Mouse (Mus musculus) neural tube, embryonic 11.5 days (tissue): ENCODE measurements at regions not wholly inside any gene's neighbourhood (a gene's known extent, or its start where the extent isn't known, plus 50 kb on each side); places are given as distances from the start of the nearest gene placed in this dataset.
A peak's percentile ranks its signal among the peaks of the same experiment; 100 is the strongest.

Source experiments
- ATAC-seq: fragments of 200-750 bp; cut with Nextera tagmentation; 2 replicates; pipeline ENCODE4 v1.8.0; 2017; ENCODE audit warnings: moderate number of reproducible peaks, mild to moderate bottlenecking, moderate TSS enrichment, moderate library complexity; ENCODE audit not compliant: insufficient read depth, low FRiP score, low TSS enrichment
- DNase-seq: peaks from one replicate; pipeline ENCODE4 v3.0.0-alpha.2; 2015; ENCODE audit warnings: low spot score
- H3K27ac ChIP-seq: fragments of 300-500 bp; sonication (generic); 2 replicates; pipeline ENCODE4 v1.5.1; 2014; ENCODE audit warnings: low read depth, mild to moderate bottlenecking, low read length
- H3K27me3 ChIP-seq: fragments of 300-500 bp; sonication (generic); 2 replicates; pipeline ENCODE4 v1.6.1; 2014; ENCODE audit warnings: mild to moderate bottlenecking, low read length, mixed read lengths; ENCODE audit not compliant: control insufficient read depth, insufficient read depth
- H3K36me3 ChIP-seq: fragments of 300-500 bp; sonication (generic); 2 replicates; pipeline ENCODE4 v1.6.1; 2014; ENCODE audit warnings: mild to moderate bottlenecking, low read length, moderate library complexity, mixed read lengths; ENCODE audit not compliant: control insufficient read depth, insufficient read depth
- H3K4me1 ChIP-seq: fragments of 300-500 bp; sonication (generic); 2 replicates; pipeline ENCODE4 v1.6.1; 2014; ENCODE audit warnings: low read length, mixed read lengths; ENCODE audit not compliant: control insufficient read depth, insufficient read depth
- H3K4me2 ChIP-seq: fragments of 300-500 bp; sonication (generic); 2 replicates; pipeline ENCODE4 v1.6.1; 2014; ENCODE audit warnings: low read depth, mild to moderate bottlenecking, moderate library complexity
- H3K4me3 ChIP-seq: fragments of 300-500 bp; sonication (generic); 2 replicates; pipeline ENCODE4 v1.5.1; 2014; ENCODE audit warnings: low read depth, low read length
- H3K9ac ChIP-seq: fragments of 300-500 bp; sonication (generic); 2 replicates; pipeline ENCODE4 v1.6.1; 2014; ENCODE audit warnings: mild to moderate bottlenecking, low read length
- H3K9me3 ChIP-seq: fragments of 300-500 bp; sonication (generic); 2 replicates; pipeline ENCODE4 v1.6.1; 2016; ENCODE audit warnings: low read length; ENCODE audit not compliant: control insufficient read depth
- WGBS: fragments of 180-500 bp; shearing (Covaris S2); extraction: QIAGEN DNeasy Blood & Tissue Kit; methylation state at CpG from one replicate; pipeline ENCODE4 v1.1.7; 2014; 5-methylcytosine and 5-hydroxymethylcytosine counted together

- H3K4me1 ChIP-seq, result no peaks in the 10 kb centered on the region
- no peaks in the 10 kb centered on the region for H3K27me3 ChIP-seq
- no peak overlapping the region for H3K4me2 ChIP-seq
- H3K4me3 ChIP-seq, result no peak overlapping the region
- DNase-seq, result no peak
- ATAC-seq, result no peak
- H3K36me3 ChIP-seq, result no peaks in the 10 kb centered on the region
- WGBS, result 92% methylated on average over 2 of the region's 2 CpGs
- no peak overlapping the region for H3K27ac ChIP-seq
- no peak overlapping the region for H3K9ac ChIP-seq
- no peaks in the 10 kb centered on the region for H3K9me3 ChIP-seq
Observed at GRCm38 (mm10) chr12:57809961-57810360, 246.0 kb downstream of the Ttc6 start.

DNA sequence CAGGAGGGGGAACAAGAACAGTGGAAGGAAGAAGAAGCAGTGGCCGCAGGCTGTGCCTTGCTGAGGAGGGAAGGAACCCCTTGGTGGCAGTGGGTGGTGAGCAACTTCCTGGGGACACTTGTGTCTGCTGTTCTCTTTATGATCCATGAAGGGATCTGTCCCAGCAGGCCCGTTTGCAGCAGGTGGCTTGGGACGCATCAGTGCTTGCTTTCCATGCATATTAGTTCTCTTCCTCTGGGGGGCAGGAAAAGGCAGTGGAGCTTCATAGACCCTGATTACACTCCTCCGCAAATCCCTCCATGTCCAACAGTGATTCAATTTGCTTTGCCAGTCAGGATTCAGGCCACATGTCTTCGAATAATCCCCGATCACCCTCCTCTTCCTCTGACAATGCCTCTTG, 259.9 kb downstream of the Ttc6 start:
- no peaks in the 10 kb centered on the region for H3K9me3 ChIP-seq
- no peak for ATAC-seq
- no peak overlapping the region for H3K4me2 ChIP-seq
- no peaks in the 10 kb centered on the region for H3K36me3 ChIP-seq
- WGBS, result 73% methylated on average over 6 of the region's 6 CpGs
- H3K9ac ChIP-seq, result no peak overlapping the region
- H3K27ac ChIP-seq, result no peak overlapping the region
- H3K4me1 ChIP-seq, result no peaks in the 10 kb centered on the region
- no peak overlapping the region for H3K4me3 ChIP-seq
- no peaks in the 10 kb centered on the region for H3K27me3 ChIP-seq
- DNase-seq, result no peak

GRCm38 (mm10) chr12:57825754-57826153, 261.8 kb downstream of the Ttc6 start:
- Histone ChIP-seq H3K9ac (no peak overlapping the region), H3K27ac (no peak overlapping the region), H3K36me3 (no peaks in the 10 kb centered on the region), H3K4me1 (no peaks in the 10 kb centered on the region), H3K27me3 (no peaks in the 10 kb centered on the region), H3K4me3 (no peak overlapping the region), H3K4me2 (no peak overlapping the region), H3K9me3 (no peaks in the 10 kb centered on the region)
- ATAC-seq (no peak), DNase-seq (peak; percentile 40)
- WGBS, result 24% methylated on average over 3 of the region's 3 CpGs

DNA sequence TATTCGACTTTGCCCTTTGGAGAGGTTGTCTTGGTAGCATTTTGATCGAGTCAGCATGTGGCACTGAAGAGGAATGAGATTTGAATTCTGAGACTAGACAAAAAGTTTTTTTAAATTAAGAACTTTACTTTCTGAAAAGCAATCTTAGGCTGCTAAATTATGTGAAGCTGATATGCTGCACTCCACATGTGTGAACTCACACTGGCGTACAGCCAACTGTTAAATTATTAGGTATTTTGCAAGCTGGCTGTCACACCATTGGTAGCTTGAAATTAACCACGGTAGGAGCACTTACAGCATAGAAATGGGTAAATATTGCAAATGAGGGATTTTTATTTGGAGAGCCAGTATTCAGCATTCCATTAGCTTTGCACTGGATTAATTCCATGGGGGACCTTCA, 278.9 kb downstream of the Ttc6 start:
- Histone ChIP-seq H3K36me3 (no peaks in the 10 kb centered on the region), H3K4me3 (no peak overlapping the region), H3K9ac (no peak overlapping the region), H3K27ac (no peak overlapping the region), H3K9me3 (no peaks in the 10 kb centered on the region), H3K4me1 (no peaks in the 10 kb centered on the region), H3K4me2 (no peak overlapping the region), H3K27me3 (no peaks in the 10 kb centered on the region)
- WGBS, result 75% methylated on average over 4 of the region's 4 CpGs
- no peak for DNase-seq
- no peak for ATAC-seq

DNA sequence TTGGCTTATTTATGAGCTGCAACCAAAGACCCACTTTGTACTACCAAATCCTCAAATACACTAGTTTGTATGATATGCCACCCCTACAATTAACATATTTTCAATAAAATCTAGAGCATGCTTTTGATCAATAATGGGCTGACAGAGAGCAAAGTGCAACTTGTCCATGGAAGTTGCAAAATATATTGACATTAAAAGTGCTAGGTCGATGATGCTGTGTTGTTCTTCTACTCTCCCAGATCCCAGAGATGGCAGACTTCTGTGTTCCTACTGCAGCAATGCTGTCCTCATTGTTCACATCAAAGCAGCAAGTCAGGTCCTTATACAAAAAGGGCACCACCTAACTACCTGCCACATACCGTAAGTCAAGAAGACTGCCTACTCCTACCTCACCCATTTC, 307.1 kb downstream of the Ttc6 start:
- no peak for DNase-seq
- Histone ChIP-seq H3K9me3 (no peaks in the 10 kb centered on the region), H3K27ac (no peak overlapping the region), H3K4me1 (no peaks in the 10 kb centered on the region), H3K27me3 (no peaks in the 10 kb centered on the region), H3K9ac (no peak overlapping the region), H3K36me3 (no peaks in the 10 kb centered on the region), H3K4me2 (no peak overlapping the region), H3K4me3 (no peak overlapping the region)
- ATAC-seq, result no peak
- WGBS, result 90% methylated on average over 2 of the region's 2 CpGs

DNA sequence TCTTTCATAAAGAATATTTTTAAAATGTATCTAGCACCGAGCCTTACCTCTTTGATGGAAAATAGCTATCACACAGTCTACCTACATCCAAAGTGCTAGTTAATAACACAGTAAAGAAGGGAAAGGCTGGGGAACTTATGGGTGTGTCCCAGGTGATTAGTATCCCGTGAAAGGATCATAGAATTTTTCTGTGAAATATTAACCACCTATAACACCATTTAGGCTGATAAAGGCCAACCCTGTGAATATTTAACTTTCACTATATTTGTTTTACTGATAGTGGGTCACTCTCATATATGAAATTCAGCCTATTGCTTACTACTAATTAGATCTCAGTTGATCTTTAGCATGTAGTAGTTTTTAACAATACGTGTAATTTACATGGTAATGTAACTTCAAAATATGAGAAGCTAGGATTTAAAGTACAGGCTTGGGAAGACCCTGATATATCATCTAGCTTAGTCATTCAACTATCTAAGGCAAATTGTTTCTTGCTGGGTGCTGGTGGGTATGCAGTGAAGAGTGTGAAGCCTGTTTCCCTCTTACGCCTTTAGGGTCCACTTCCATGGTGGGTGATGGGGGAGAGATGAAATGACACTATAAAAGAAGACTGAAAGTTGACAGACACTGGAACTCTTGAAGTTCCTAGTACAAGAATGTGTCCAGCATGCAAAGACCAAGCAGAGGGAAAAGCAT, 320.6 kb upstream of the Sstr1 start:
- Histone ChIP-seq H3K36me3 (no peaks in the 10 kb centered on the region), H3K9ac (no peak overlapping the region), H3K4me1 (no peaks in the 10 kb centered on the region), H3K4me2 (no peak overlapping the region), H3K4me3 (no peak overlapping the region), H3K27ac (no peak overlapping the region), H3K9me3 (no peaks in the 10 kb centered on the region), H3K27me3 (no peaks in the 10 kb centered on the region)
- 85% methylated on average over 4 of the region's 4 CpGs for WGBS
- no peak for DNase-seq
- ATAC-seq, result no peak

DNA sequence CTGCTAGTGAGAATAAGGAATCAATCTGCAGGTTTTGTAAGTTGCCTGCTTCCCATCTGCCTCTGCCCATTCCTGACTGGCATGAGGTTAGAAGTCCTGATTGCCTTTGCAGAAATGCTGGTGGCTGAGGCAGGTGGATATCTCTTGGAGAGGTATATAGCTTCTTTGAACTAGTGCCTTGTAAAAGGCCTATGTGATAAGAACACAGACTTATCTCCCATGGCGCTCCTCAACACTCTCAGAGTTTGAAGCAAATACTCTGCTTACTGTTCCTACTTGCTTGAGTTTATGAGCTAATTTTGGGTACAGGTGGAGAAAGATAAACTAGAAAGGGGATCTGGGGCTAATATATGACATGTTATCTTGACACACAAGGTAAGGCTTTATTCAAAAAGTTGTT, 320.0 kb upstream of the Sstr1 start:
- Histone ChIP-seq H3K36me3 (no peaks in the 10 kb centered on the region), H3K4me1 (no peaks in the 10 kb centered on the region), H3K9me3 (no peaks in the 10 kb centered on the region), H3K4me2 (no peak overlapping the region), H3K9ac (no peak overlapping the region), H3K27ac (no peak overlapping the region), H3K27me3 (no peaks in the 10 kb centered on the region), H3K4me3 (no peak overlapping the region)
- DNase-seq, result no peak
- WGBS, result 100% methylated on average over 1 of the region's 1 CpGs
- no peak for ATAC-seq

DNA sequence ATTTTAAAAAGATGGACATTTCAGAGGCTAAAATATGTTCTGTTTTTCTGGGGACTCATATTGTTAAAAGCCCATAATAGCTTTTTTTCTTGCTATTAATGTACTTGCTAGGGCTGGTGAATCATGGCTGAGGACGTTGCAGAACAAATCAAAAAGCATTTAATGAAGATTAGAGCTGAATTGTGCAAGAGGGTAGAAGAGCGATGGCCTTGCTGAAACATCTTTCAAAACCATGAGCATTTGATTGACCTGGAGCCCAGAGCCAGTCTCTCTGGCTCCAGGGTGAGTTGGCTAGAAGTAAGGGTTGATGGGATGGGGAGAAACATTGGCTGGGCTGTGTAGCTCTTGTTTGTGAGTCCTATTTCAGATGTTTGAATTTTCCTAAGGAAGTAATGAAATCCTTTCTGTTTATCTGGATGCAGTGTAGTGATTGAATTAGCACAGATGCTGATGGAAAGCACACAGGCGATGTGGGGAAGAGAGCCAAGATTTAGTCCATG, 313.8 kb upstream of the Sstr1 start:
- DNase-seq (no peak), ATAC-seq (no peak)
- Histone ChIP-seq H3K27me3 (no peaks in the 10 kb centered on the region), H3K4me2 (no peak overlapping the region), H3K36me3 (no peaks in the 10 kb centered on the region), H3K9me3 (no peaks in the 10 kb centered on the region), H3K27ac (no peak overlapping the region), H3K4me3 (no peak overlapping the region), H3K4me1 (no peaks in the 10 kb centered on the region), H3K9ac (no peak overlapping the region)
- WGBS, result 86% methylated on average over 3 of the region's 3 CpGs

DNA sequence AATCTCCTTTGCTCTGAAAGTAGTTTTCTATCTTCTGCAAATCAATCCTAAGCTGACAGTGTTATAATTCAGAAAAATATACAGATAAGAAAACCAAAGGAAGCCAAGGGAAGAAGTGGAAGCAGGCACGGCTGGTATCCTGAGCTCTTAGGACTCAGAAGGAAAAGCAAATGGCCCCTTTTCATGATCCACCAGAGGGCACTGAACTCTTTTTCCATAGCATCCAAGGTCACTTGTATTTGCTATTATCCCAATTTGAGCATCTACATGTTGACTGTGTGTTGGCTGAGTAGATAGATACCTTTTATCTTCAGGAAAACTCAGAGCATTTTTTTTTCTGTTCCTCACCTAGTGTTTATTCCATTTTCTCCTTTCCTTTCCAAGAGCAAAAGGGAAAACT, 306.9 kb upstream of the Sstr1 start:
- Histone ChIP-seq H3K27ac (no peak overlapping the region), H3K4me1 (no peaks in the 10 kb centered on the region), H3K4me2 (no peak overlapping the region), H3K36me3 (no peaks in the 10 kb centered on the region), H3K4me3 (no peak overlapping the region), H3K9me3 (no peaks in the 10 kb centered on the region), H3K9ac (no peak overlapping the region), H3K27me3 (no peaks in the 10 kb centered on the region)
- ATAC-seq, result no peak
- WGBS, result 71% methylated on average over 1 of the region's 1 CpGs
- DNase-seq, result no peak
